ENCODE assay signal across 16 mouse cellular contexts in the genomic region with DNA sequence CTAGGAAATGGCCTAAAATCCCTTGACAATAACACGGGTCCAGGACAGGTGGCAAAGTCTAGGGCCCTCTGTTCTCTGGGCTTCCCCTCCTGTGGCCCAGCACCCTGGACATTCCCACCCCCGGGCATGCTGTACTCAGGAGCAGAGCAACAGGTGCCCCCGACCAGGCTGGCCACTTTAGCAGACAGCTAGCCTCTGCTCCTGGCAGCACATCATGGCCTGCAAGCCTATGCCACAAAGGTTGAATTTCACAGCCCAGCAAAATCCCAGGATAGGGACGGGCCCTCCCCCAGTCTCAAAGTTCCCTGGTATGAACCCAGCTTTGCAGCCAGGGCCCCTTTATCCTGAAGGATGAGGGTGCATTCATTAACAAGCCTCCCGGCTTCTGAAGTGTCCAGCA. TPM values are rescaled to one million over a fixed set of nuclear protein-coding genes. Genes with fewer than 3 reads are reported as not detected.
DNase-seq lines count a peak whose midpoint lies in the region; ATAC-seq and TF ChIP-seq lines count a peak whose summit lies in the region.
"Had no signal": no experiment of that assay in that cellular context is flagged by ENCODE, and none has a peak within 500 bp of the region (broad histone marks: within the 10 kb centered on the region; RNA-seq: fewer than 3 reads in every experiment).

No protein-coding gene starts in this region.

- no peak for TF ChIP-seq EP300 in MEL (IDR thresholded peaks at IDR 0.05; ENCODE audit: low read depth in 1 of 2, low read length in 2 of 2)
- TF ChIP-seq EP300 in liver, embryonic 14.5 days (IDR thresholded peaks at IDR 0.05; ENCODE audit: low read depth) = no peak

- TF ChIP-seq POLR2A in MEL (IDR thresholded peaks at IDR 0.05; ENCODE audit: control insufficient read depth in 1 of 2, insufficient read depth in 1 of 2, low read depth in 1 of 2, low read length in 2 of 2, poor library complexity in 1 of 2) = no peak

- peaks cover 43% of the 10 kb centered on the region for H3K36me3 ChIP-seq in heart, embryonic 12.5 days
- H3K36me3 ChIP-seq in MEL (ENCODE audit: control insufficient read depth in 1 of 2, insufficient read depth in 2 of 2, low read length in 2 of 2) = peaks cover 0 to 40% of the 10 kb centered on the region in 2 experiments; a peak in 2 of 4 replicates
- peaks cover 59% of the 10 kb centered on the region for H3K36me3 ChIP-seq in liver, embryonic 14.5 days (replicated peaks; ENCODE audit: control insufficient read depth, insufficient read depth, low read depth)

- WGBS in heart, embryonic 12.5 days = 87% methylated on average over 5 of the region's 5 CpGs
- 81% methylated on average over 5 of the region's 5 CpGs for WGBS in liver, embryonic 14.5 days (ENCODE audit: insufficient replicate concordance)

- H3K4me1 ChIP-seq in heart, embryonic 12.5 days (replicated peaks) = peaks cover 18% of the 10 kb centered on the region
- H3K4me1 ChIP-seq in MEL (ENCODE audit: control insufficient read depth in 1 of 2, insufficient read depth in 2 of 2, low read length in 2 of 2) = peaks cover 32 to 54% of the 10 kb centered on the region in 2 experiments
- peaks cover 70 to 74% of the 10 kb centered on the region in 2 experiments for H3K4me1 ChIP-seq in liver, embryonic 14.5 days (replicated peaks; ENCODE audit: control insufficient read depth in 2 of 2, insufficient read depth in 2 of 2, low read length in 1 of 2)

- H3K9me3 ChIP-seq in heart, embryonic 12.5 days (replicated peaks) = no peaks in the 10 kb centered on the region
- H3K9me3 ChIP-seq in MEL (replicated peaks; ENCODE audit: insufficient read depth, low read length) = no peaks in the 10 kb centered on the region
- H3K9me3 ChIP-seq in liver, embryonic 14.5 days (ENCODE audit: control insufficient read depth, low read length) = no peaks in the 10 kb centered on the region
- H3K9me3 ChIP-seq: hindbrain, embryonic 15.5 days; midbrain, embryonic 13.5 days had no signal

- no peak overlapping the region for H3K4me3 ChIP-seq in heart, embryonic 12.5 days
- no peak overlapping the region for H3K4me3 ChIP-seq in MEL (ENCODE audit: control insufficient read depth in 1 of 2, insufficient read depth in 1 of 2, low read depth in 2 of 2, low read length in 2 of 2)
- peak overlapping the region; percentile 78 for H3K4me3 ChIP-seq in gastrocnemius, adult 2 months
- H3K4me3 ChIP-seq in liver, embryonic 14.5 days (ENCODE audit: insufficient read depth in 1 of 2, low read depth in 2 of 2, low read length in 2 of 2) = peak overlapping the region; percentile 91 to 96
- H3K4me3 ChIP-seq: hindbrain, embryonic 15.5 days; midbrain, embryonic 13.5 days had no signal

- ATAC-seq in heart, embryonic 12.5 days (ENCODE audit: insufficient number of reproducible peaks, low FRiP score) = no peak
- no peak for ATAC-seq in liver, embryonic 14.5 days (ENCODE audit: insufficient read depth)
- ATAC-seq: CD4-positive, CD25-positive, alpha-beta regulatory T cell, adult 4 months; midbrain, embryonic 13.5 days had no signal

- no peak for DNase-seq in heart, postnatal 25 days (ENCODE audit: low spot score)
- no peak for DNase-seq in MEL (ENCODE audit: low read depth, low spot score)
- DNase-seq in gastrocnemius, adult 2 months = peak; percentile 90
- DNase-seq in liver, embryonic 14.5 days (ENCODE audit: low read depth in 3 of 3, low spot score in 3 of 3) = no peak
- no peak for DNase-seq in urinary bladder, postnatal 36 days (ENCODE audit: low spot score in 2 of 2)
- DNase-seq in spleen, postnatal 4 days (ENCODE audit: low spot score in 2 of 2) = no peak
- DNase-seq: adrenal gland, postnatal 36 days; cerebellum, postnatal 14 days; kidney, adult 8-10 months; lung, adult 18-20 months; lung, postnatal 36 days; thymus, adult 2 months had no signal

- no peak for TF ChIP-seq RAD21 in MEL (IDR thresholded peaks at IDR 0.05; ENCODE audit: low read depth, low read length)

- intact Hi-C loops in heart, postnatal 25 days (cut with DNase I) = no loop called here
- intact Hi-C loops in gastrocnemius, adult 2 months (cut with DNase I) = no loop called here

- peaks cover 12% of the 10 kb centered on the region for H3K79me2 ChIP-seq in MEL (ENCODE audit: control insufficient read depth, insufficient read depth, low read length, poor library complexity)

- no peak for TF ChIP-seq CTCF in MEL (IDR thresholded peaks at IDR 0.05 in 2 of 3, conservative IDR thresholded peaks at IDR 0.05 in 1 of 3; ENCODE audit: control insufficient read depth in 1 of 3, insufficient read depth in 1 of 3, low read depth in 2 of 3, low read length in 3 of 3, poor library complexity in 1 of 3, severe bottlenecking in 1 of 3)
- no peak for TF ChIP-seq CTCF in gastrocnemius, adult 2 months (IDR thresholded peaks at IDR 0.05)
- no peak for TF ChIP-seq CTCF in liver, embryonic 14.5 days (IDR thresholded peaks at IDR 0.05; ENCODE audit: low read depth)

- peak overlapping the region; percentile 55 for H3K27ac ChIP-seq in heart, embryonic 12.5 days (ENCODE audit: poor library complexity, severe bottlenecking)
- peak overlapping the region; percentile 48 for H3K27ac ChIP-seq in MEL (ENCODE audit: control insufficient read depth, low read depth, low read length)
- peak overlapping the region; percentile 100 for H3K27ac ChIP-seq in gastrocnemius, adult 2 months
- H3K27ac ChIP-seq in liver, embryonic 14.5 days = peak overlapping the region; percentile 95
- H3K27ac ChIP-seq: hindbrain, embryonic 15.5 days; midbrain, embryonic 13.5 days had no signal

- peak overlapping the region; percentile 94 for H3K4me2 ChIP-seq in heart, embryonic 12.5 days
- peak overlapping the region; percentile 90 for H3K4me2 ChIP-seq in liver, embryonic 14.5 days (ENCODE audit: low read depth)
- H3K4me2 ChIP-seq: hindbrain, embryonic 15.5 days; midbrain, embryonic 13.5 days had no signal

- no peak overlapping the region for H3K9ac ChIP-seq in heart, embryonic 12.5 days
- peak overlapping the region; percentile 30; the same call in 1 of the 2 replicates for H3K9ac ChIP-seq in MEL (ENCODE audit: control insufficient read depth, low read depth, low read length, poor library complexity, severe bottlenecking)
- peak overlapping the region; percentile 60 for H3K9ac ChIP-seq in liver, embryonic 14.5 days (replicated peaks)
- H3K9ac ChIP-seq: hindbrain, embryonic 15.5 days; midbrain, embryonic 13.5 days had no signal

- peaks cover 9% of the 10 kb centered on the region; the same call in 1 of the 2 replicates for H3K27me3 ChIP-seq in heart, embryonic 12.5 days (replicated peaks)
- no peaks in the 10 kb centered on the region for H3K27me3 ChIP-seq in MEL (ENCODE audit: control insufficient read depth in 1 of 2, insufficient read depth in 2 of 2, low read length in 2 of 2)
- no peaks in the 10 kb centered on the region for H3K27me3 ChIP-seq in liver, embryonic 14.5 days (ENCODE audit: control insufficient read depth, insufficient read depth, low read length)
- H3K27me3 ChIP-seq: hindbrain, embryonic 15.5 days; midbrain, embryonic 13.5 days had no signal

TF ChIP-seq in MEL, 35 proteins besides CTCF, POLR2A, EP300 and RAD21:
- TF ChIP-seq UBTF (IDR thresholded peaks at IDR 0.05; ENCODE audit: borderline replicate concordance, insufficient read depth, low read depth, low read length) (no peak), CHD2 (IDR thresholded peaks at IDR 0.05; ENCODE audit: low read length) (no peak), TAL1 (IDR thresholded peaks at IDR 0.05; ENCODE audit: low read length) (no peak), ZNF384 (IDR thresholded peaks at IDR 0.05; ENCODE audit: low read depth, low read length) (no peak), GABPA (IDR thresholded peaks at IDR 0.05; ENCODE audit: low read depth, low read length) (no peak), USF1 (IDR thresholded peaks at IDR 0.05; ENCODE audit: low read depth, low read length) (no peak), MYB (IDR thresholded peaks at IDR 0.05; ENCODE audit: low read depth, low read length) (no peak), ELF1 (IDR thresholded peaks at IDR 0.05; ENCODE audit: low read depth, low read length) (no peak), MYC (IDR thresholded peaks at IDR 0.05; ENCODE audit: low read depth, low read length) (no peak), MAZ (IDR thresholded peaks at IDR 0.05; ENCODE audit: low read depth, low read length) (no peak), USF2 (IDR thresholded peaks at IDR 0.05; ENCODE audit: borderline replicate concordance in 1 of 2, insufficient read depth in 1 of 2, low read depth in 1 of 2, low read length in 2 of 2) (no peak), GATA1 (IDR thresholded peaks at IDR 0.05; ENCODE audit: low read depth, low read length) (no peak)

RNA-seq across cellular contexts. Expression of a gene that starts 3.5 kb away (rescaled TPM):
- 13.2 and 14.2 TPM in 2 replicates for polyA plus RNA-seq in heart, embryonic 12.5 days (2016; fragmentation: Nextera tagmentation; extraction: Ambion mirVana)
- total RNA-seq in heart, postnatal 25 days (2021) = 10 to 100 TPM; 66.8 to 71.8 TPM
- 17.8 and 26.0 TPM in 2 replicates for total RNA-seq in MEL (2012; rRNA removed)
- 10 to 100 TPM in 1 of 2 experiments, not detected in 1; 13.8 TPM for polyA plus RNA-seq in MEL (2012; ENCODE audit: insufficient read depth in 1 of 2, insufficient read length in 2 of 2, low read depth in 1 of 2, low replicate concordance in 2 of 2, missing spikeins in 1 of 2)
- total RNA-seq in gastrocnemius, adult 2 months (2021) = 100 to 1,000 TPM; 150 to 203 TPM
- 47.4 and 57.4 TPM in 2 replicates for polyA plus RNA-seq in liver, embryonic 14.5 days (2012; rRNA removed)
- polyA plus RNA-seq in liver, embryonic 14.5 days (2014; fragmentation: Nextera tagmentation; extraction: Ambion mirVana) = 41.8 and 49.8 TPM in 2 replicates

Comparison
In these comparisons a context has a peak if more than half of its experiments do, and no peak if none do; other contexts are left out.
1. H3K27ac ChIP-seq: peak in every context shown above with its lines; median percentile 100 in gastrocnemius, adult 2 months; 95 in liver, embryonic 14.5 days; 55 in heart, embryonic 12.5 days; 48 in MEL.
2. H3K4me3 ChIP-seq: peak in gastrocnemius, adult 2 months (single experiment) and liver, embryonic 14.5 days (2 of 2); none in heart, embryonic 12.5 days (single experiment) and MEL (0 of 2).